Mouse (Mus musculus) limb, embryonic 13.5 days (tissue): Measurements from ENCODE around the gene Atp6v1c2. TPM values are rescaled to one million over a fixed set of nuclear protein-coding genes. Genes with fewer than 3 reads are reported as not detected.

Experiments used
- ATAC-seq: fragments of 200-750 bp; cut with Nextera tagmentation; 2 replicates; pipeline ENCODE4 v1.8.0; 2017; ENCODE audit warnings: low read depth, moderate number of reproducible peaks, moderate TSS enrichment; ENCODE audit not compliant: low FRiP score
- H3K27ac ChIP-seq: fragments of 300-500 bp; sonication (generic); 2 replicates; pipeline ENCODE4 v1.5.1; 2015; ENCODE audit warnings: inconsistent platforms, mild to moderate bottlenecking, moderate library complexity
- H3K27me3 ChIP-seq: fragments of 300-500 bp; sonication (generic); 2 replicates; pipeline ENCODE4 v1.6.1; 2015; ENCODE audit warnings: mild to moderate bottlenecking, inconsistent platforms
- H3K36me3 ChIP-seq: fragments of 300-500 bp; sonication (generic); 2 replicates; pipeline ENCODE4 v1.6.1; 2015; ENCODE audit warnings: inconsistent platforms, mild to moderate bottlenecking, moderate library complexity
- H3K4me1 ChIP-seq: fragments of 300-500 bp; sonication (generic); 2 replicates; pipeline ENCODE4 v1.6.1; 2015; ENCODE audit warnings: inconsistent platforms
- H3K4me2 ChIP-seq: fragments of 300-500 bp; sonication (generic); replicated peaks from 2 replicates; pipeline ENCODE4 v1.6.1; 2015; ENCODE audit warnings: inconsistent platforms, mild to moderate bottlenecking, moderate library complexity
- H3K4me3 ChIP-seq: fragments of 300-500 bp; sonication (generic); 2 replicates; pipeline ENCODE4 v1.5.1; 2015; ENCODE audit warnings: moderate library complexity, mild to moderate bottlenecking, inconsistent platforms
- H3K9ac ChIP-seq: fragments of 300-500 bp; sonication (generic); 2 replicates; pipeline ENCODE4 v1.6.1; 2015; ENCODE audit warnings: mild to moderate bottlenecking, inconsistent platforms
- H3K9me3 ChIP-seq: fragments of 300-500 bp; sonication (generic); 2 replicates; pipeline ENCODE4 v1.6.1; 2016; ENCODE audit warnings: inconsistent platforms
- WGBS: fragments of 180-500 bp; shearing (Covaris S2); methylation state at CpG from one replicate; pipeline ENCODE4 v1.1.7; 2015; 5-methylcytosine and 5-hydroxymethylcytosine counted together
- polyA plus RNA-seq: library from polyadenylated mRNA; unstranded; fragments of >200 nt; fragmentation: Nextera tagmentation; extraction: Ambion mirVana; gene quantifications from 2 replicates; pipeline ENCODE4 v1.2.1, GENCODE M21; 2015

Atp6v1c2 gene
- polyA plus RNA-seq, 1 experiment from 2014 or later: 0.37 TPM

GRCm38 (mm10) chr12:17358981-17359380, 29.8 kb upstream of the Atp6v1c2 start:
- no peaks in the 10 kb centered on the region for H3K9me3 ChIP-seq
- H3K4me3 ChIP-seq: no peak overlapping the region
- H3K4me2 ChIP-seq: no peak overlapping the region
- H3K9ac ChIP-seq: no peak overlapping the region
- H3K27ac ChIP-seq: no peak overlapping the region
- no peaks in the 10 kb centered on the region for H3K27me3 ChIP-seq
- no peaks in the 10 kb centered on the region for H3K4me1 ChIP-seq
- 88% methylated on average over 9 of the region's 9 CpGs for WGBS
- peaks cover 86% of the 10 kb centered on the region for H3K36me3 ChIP-seq
- no peak for ATAC-seq

- Histone ChIP-seq H3K9me3 (no peaks in the 10 kb centered on the region), H3K4me2 (no peak overlapping the region), H3K27me3 (no peaks in the 10 kb centered on the region), H3K9ac (no peak overlapping the region), H3K36me3 (peaks cover 86% of the 10 kb centered on the region), H3K4me3 (no peak overlapping the region), H3K27ac (no peak overlapping the region), H3K4me1 (no peaks in the 10 kb centered on the region)
- WGBS: 96% methylated on average over 5 of the region's 5 CpGs
- no peak for ATAC-seq
These were observed 28.6 kb upstream of the Atp6v1c2 start for GRCm38 (mm10) chr12:17357795-17358194.

DNA sequence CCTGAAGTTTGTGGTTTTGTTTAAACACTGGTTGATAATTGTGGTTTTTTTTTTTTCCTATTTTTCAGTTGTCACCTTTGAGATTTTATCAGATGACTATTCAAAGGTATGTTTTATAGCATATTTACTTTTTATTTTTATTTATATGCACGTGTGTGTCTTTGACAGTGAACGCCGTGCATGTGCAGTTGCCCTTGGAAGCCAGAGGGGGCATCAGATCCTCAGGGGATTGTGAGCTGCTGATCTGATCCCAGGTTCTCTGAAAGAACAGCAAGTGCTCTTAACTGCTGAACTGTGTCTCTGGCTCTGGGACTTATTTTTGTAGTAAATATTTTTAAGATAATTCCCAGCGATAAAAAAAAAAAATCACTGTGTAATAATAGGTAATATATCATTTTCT, 27.7 kb upstream of the Atp6v1c2 start:
- whole genome bisulfite sequencing: 92% methylated on average over 4 of the region's 4 CpGs

DNA sequence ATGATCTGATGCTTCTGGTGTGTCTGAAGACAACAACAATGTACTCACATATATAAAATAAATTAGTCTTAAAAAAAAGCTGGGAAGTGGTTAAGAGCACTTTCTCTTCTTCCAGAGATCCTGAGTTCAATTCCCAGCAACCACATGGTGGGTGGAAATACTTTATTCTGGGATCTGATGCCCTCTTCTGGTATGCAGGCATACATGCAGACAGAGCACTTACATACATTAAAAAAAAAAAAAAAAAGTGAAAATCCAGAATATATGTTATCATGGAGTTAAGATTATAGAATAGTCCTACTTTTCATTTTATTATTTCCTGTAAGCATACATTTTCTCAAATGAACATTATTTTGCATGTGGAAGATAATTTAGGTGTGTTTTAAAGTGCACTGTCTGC, 20.9 kb upstream of the Atp6v1c2 start:
- Histone ChIP-seq H3K9me3 (no peaks in the 10 kb centered on the region), H3K9ac (no peak overlapping the region), H3K4me1 (peaks cover 13% of the 10 kb centered on the region), H3K36me3 (peaks cover 45% of the 10 kb centered on the region), H3K27ac (no peak overlapping the region), H3K4me3 (no peak overlapping the region), H3K27me3 (no peaks in the 10 kb centered on the region), H3K4me2 (no peak overlapping the region)
- ATAC-seq: no peak

More for the DNA sequence above, 27.7 kb upstream of the Atp6v1c2 start:
- Histone ChIP-seq H3K4me1 (no peaks in the 10 kb centered on the region), H3K27me3 (no peaks in the 10 kb centered on the region), H3K4me2 (no peak overlapping the region), H3K27ac (no peak overlapping the region), H3K36me3 (peaks cover 86% of the 10 kb centered on the region), H3K9me3 (no peaks in the 10 kb centered on the region), H3K4me3 (no peak overlapping the region), H3K9ac (no peak overlapping the region)
- ATAC-seq: no peak

GRCm38 (mm10) chr12:17348048-17349036, 19.2 kb upstream of the Atp6v1c2 start, which contains the start of gene Nol10:
Gene Nol10 (plus strand): TSS chr12:17348458.
- under 1% methylated on average over 42 of the region's 42 CpGs for WGBS

DNA sequence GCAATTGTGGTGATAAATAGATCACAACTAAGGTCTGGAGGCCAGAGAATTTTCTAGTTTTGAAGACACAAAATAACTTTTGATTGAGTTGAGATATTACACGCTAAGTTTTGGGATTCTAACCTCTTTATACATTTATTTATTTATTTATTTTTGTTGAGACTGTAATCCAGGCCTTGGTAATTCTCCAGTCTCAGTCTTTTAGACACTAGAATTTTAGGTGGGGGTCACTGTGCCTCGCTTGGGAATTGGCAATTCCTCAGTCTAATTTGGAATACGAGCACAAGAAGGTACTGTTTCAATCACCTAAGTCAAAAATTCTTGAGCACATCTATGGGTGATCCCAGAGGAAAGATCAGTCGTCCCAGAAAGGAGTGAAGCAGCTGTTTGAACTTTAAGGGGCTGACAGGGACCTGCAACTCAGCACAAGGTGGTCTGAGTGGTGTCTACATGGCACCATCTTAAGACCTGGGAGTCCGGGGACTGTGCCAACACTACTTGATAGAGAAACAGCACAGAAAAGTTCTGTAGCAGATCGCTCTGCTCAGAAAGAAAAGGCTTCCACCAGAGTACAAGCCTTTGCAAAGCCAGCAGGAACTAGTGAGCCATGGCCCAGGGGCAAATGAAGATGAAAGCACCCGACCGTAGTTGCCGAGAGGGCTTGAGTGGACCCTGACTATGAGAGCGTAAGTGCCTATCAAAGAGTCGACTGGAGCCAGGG, 18.3 kb upstream of the Atp6v1c2 start:
- peak overlapping the region; percentile 84 for H3K4me3 ChIP-seq
- WGBS: 33% methylated on average over 11 of the region's 11 CpGs
- H3K4me1 ChIP-seq: peaks cover 13% of the 10 kb centered on the region
- peak overlapping the region; percentile 88 for H3K4me2 ChIP-seq
- no peaks in the 10 kb centered on the region for H3K27me3 ChIP-seq
- no peaks in the 10 kb centered on the region for H3K9me3 ChIP-seq
- peak; percentile 41; the same call in 1 of the 2 replicates for ATAC-seq
- peaks cover 20% of the 10 kb centered on the region for H3K36me3 ChIP-seq
- H3K9ac ChIP-seq: peak overlapping the region; percentile 79
- H3K27ac ChIP-seq: 0 out of 2 replicates have a peak overlapping the region, but pooled peaks have one; percentile 33

More at GRCm38 (mm10) chr12:17348048-17349036, 19.2 kb upstream of the Atp6v1c2 start, which contains the start of gene Nol10:
- peak within 1 kb of the TSS; percentile 79 for H3K9ac ChIP-seq
- peak within 1 kb of the TSS; percentile 84 for H3K4me3 ChIP-seq
- peak within 1 kb of the TSS; percentile 88 for H3K4me2 ChIP-seq
- no peaks in the 10 kb centered on the region for H3K9me3 ChIP-seq
- ATAC-seq: peak; percentile 96
- H3K27me3 ChIP-seq: no peaks in the 10 kb centered on the region
- peaks cover 13% of the 10 kb centered on the region for H3K4me1 ChIP-seq
- H3K36me3 ChIP-seq: peaks cover 28% of the 10 kb centered on the region
- 0 out of 2 replicates have a peak within 1 kb of the TSS, but pooled peaks have one; percentile 33 for H3K27ac ChIP-seq

- WGBS: 78% methylated on average over 3 of the region's 3 CpGs
- H3K4me3 ChIP-seq: no peak overlapping the region
- no peaks in the 10 kb centered on the region for H3K36me3 ChIP-seq
- 0 out of 2 replicates have a peak, but pooled peaks cover 6% of the 10 kb centered on the region for H3K27me3 ChIP-seq
- no peaks in the 10 kb centered on the region for H3K4me1 ChIP-seq
- H3K9ac ChIP-seq: no peak overlapping the region
- no peak overlapping the region for H3K27ac ChIP-seq
- no peak for ATAC-seq
- H3K4me2 ChIP-seq: no peak overlapping the region
- no peaks in the 10 kb centered on the region for H3K9me3 ChIP-seq
These were observed 10.2 kb upstream of the Atp6v1c2 start for GRCm38 (mm10) chr12:17339114-17339905.

GRCm38 (mm10) chr12:17338338-17338737, 9.2 kb upstream of the Atp6v1c2 start:
- Histone ChIP-seq H3K4me3 (no peak overlapping the region), H3K4me1 (no peaks in the 10 kb centered on the region), H3K36me3 (no peaks in the 10 kb centered on the region), H3K27me3 (0 out of 2 replicates have a peak, but pooled peaks cover 6% of the 10 kb centered on the region), H3K27ac (no peak overlapping the region), H3K9me3 (no peaks in the 10 kb centered on the region), H3K9ac (no peak overlapping the region), H3K4me2 (no peak overlapping the region)
- 85% methylated on average over 2 of the region's 2 CpGs for WGBS
- no peak for ATAC-seq

DNA sequence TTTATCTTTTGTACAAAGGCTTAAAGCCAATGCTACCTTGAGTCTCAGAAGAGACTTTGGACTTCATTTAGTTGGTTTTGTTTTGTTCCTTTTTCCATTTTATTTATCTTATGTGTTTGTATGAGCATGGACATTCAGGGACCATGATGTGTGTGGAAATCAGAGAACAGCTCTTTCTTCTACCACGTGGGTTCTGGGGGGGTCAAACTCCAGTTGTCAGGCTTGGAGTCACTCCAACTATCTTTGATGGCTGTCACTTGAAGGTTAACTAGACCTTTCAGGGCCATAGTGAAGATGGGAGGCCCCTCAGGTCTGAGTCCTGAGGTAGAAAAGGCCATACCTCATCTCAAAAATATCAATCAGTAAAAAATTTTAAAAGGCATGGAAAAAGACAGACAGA, 4.3 kb upstream of the Atp6v1c2 start:
- no peak overlapping the region for H3K27ac ChIP-seq
- no peaks in the 10 kb centered on the region for H3K36me3 ChIP-seq
- H3K4me2 ChIP-seq: no peak overlapping the region
- no peak overlapping the region for H3K9ac ChIP-seq
- H3K4me1 ChIP-seq: no peaks in the 10 kb centered on the region
- H3K9me3 ChIP-seq: no peaks in the 10 kb centered on the region
- no peak overlapping the region for H3K4me3 ChIP-seq
- H3K27me3 ChIP-seq: peaks cover 18% of the 10 kb centered on the region
- WGBS: 26% methylated on average over 1 of the region's 1 CpGs
- ATAC-seq: no peak

GRCm38 (mm10) chr12:17324549-17325470, 4.3 kb downstream of the Atp6v1c2 start:
- WGBS: 4% methylated on average over 51 of the region's 51 CpGs
- no peak overlapping the region for H3K27ac ChIP-seq
- peak overlapping the region; percentile 46 for H3K4me3 ChIP-seq
- H3K36me3 ChIP-seq: no peaks in the 10 kb centered on the region
- H3K4me2 ChIP-seq: peak overlapping the region; percentile 85
- peaks cover 11% of the 10 kb centered on the region; the same call in 1 of the 2 replicates for H3K4me1 ChIP-seq
- ATAC-seq: no peak
- H3K27me3 ChIP-seq: peaks cover 71% of the 10 kb centered on the region
- H3K9me3 ChIP-seq: no peaks in the 10 kb centered on the region
- peak overlapping the region; percentile 60 for H3K9ac ChIP-seq

DNA sequence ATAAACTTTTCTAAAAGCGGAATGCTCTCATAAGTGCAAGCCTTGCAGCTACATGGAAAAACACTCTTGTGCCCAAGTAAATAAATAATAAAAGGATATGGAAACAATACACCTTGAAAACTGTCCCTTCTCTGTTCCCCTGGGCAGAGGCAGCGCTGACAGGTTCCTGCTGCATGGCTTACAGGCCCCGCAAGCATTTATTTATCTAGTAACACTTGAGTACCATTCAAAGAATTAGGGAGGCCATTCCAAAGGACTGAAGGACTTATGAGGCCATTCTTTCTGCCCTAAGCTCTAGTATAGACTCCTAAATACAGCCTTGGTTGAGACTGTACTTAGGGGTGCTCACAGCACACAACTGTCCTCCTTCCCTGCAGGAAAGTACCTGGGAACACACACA, 10.7 kb downstream of the Atp6v1c2 start:
- Histone ChIP-seq H3K27me3 (peaks cover 20% of the 10 kb centered on the region), H3K4me1 (no peaks in the 10 kb centered on the region), H3K36me3 (no peaks in the 10 kb centered on the region), H3K4me3 (no peak overlapping the region), H3K9ac (no peak overlapping the region), H3K4me2 (no peak overlapping the region), H3K9me3 (no peaks in the 10 kb centered on the region), H3K27ac (no peak overlapping the region)
- WGBS: 76% methylated on average over 3 of the region's 3 CpGs
- ATAC-seq: no peak
